Mouse (Mus musculus) layer of hippocampus, adult 2 months (tissue): ENCODE measurements around the gene Snx12. TPM values are rescaled to one million over a fixed set of nuclear protein-coding genes. Genes with fewer than 3 reads are reported as not detected.
A peak's percentile ranks its signal among the peaks of the same experiment; 100 is the strongest.

Source experiments
- DNase-seq, 2 experiments: peaks; one replicate each; pipeline ENCODE4 v3.0.0; 2022; ENCODE audit warnings: low spot score in 2 of 2
- H3K27ac ChIP-seq: fragments of 200-600 bp; 2 replicates; pipeline ENCODE4 v1.8.1; 2022
- H3K4me3 ChIP-seq: fragments of 200-600 bp; 2 replicates; pipeline ENCODE4 v1.8.1; 2022; ENCODE audit warnings: mild to moderate bottlenecking
- CTCF ChIP-seq: fragments of 200-600 bp; conservative IDR thresholded peaks from 2 replicates; pipeline ENCODE4 v1.8.1; 2022; ENCODE audit warnings: antibody characterized with exemption, mild to moderate bottlenecking, moderate library complexity
- total RNA-seq, 2 experiments: library from RNA; stranded (reverse); gene quantifications; 2 replicates each; pipeline ENCODE4 v1.2.3; 2021

The Snx12 gene
- total RNA-seq, 2 experiments from 2014 or later = 82.6 to 98.8 TPM

GRCm38 (mm10) chrX:101189285-101189684, 33.1 kb downstream of the Snx12 start:
- DNase-seq = no peak
- Histone ChIP-seq H3K4me3 (no peak overlapping the region), H3K27ac (no peak overlapping the region)
- no peak for TF ChIP-seq CTCF

DNA sequence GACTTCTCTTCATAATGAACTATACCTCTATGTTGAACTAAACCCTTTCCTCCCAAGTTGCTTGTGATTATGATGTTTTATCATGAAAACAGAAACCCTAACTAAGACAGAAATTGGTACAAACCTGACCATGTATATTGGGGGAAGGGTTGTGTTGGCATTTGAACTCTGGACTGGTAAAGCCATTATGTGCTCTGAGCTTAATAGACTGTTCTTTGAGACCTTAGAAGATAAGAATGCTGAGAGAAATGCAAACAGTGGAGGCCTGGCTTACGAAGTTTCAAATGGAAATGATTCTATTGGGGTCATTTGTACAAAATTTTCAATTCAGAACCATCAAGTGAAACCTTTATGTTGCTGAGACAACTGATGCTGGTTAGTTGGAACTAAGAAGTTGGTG, 34.7 kb downstream of the Snx12 start:
- Histone ChIP-seq H3K27ac (no peak overlapping the region), H3K4me3 (no peak overlapping the region)
- no peak for DNase-seq
- TF ChIP-seq CTCF = no peak

- no peak for TF ChIP-seq CTCF
- Histone ChIP-seq H3K27ac (no peak overlapping the region), H3K4me3 (no peak overlapping the region)
- DNase-seq = no peak
Measured at GRCm38 (mm10) chrX:101173388-101173787, 49.0 kb downstream of the Snx12 start.

GRCm38 (mm10) chrX:101168425-101168824, 53.9 kb downstream of the Snx12 start:
- DNase-seq = no peak
- no peak for TF ChIP-seq CTCF
- Histone ChIP-seq H3K27ac (no peak overlapping the region), H3K4me3 (no peak overlapping the region)

DNA sequence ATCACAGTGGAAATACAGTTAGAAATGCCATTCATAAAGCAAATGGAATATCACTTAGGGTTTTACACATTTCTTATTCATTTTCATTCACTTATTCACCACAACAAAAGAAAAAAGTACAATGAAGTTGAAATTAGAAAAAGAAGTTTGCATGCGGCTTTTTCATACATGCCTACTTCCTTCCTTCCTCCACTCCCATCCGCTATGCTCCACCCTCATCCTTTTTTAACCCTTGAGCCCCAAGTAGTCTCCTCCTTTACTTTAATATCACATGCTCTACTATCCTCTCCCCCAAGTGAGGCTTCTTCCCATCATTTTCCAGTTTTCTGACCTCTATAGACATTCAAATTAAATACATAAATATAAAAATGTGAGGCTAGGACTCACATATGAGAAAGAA, 58.6 kb downstream of the Snx12 start:
- no peak for DNase-seq
- Histone ChIP-seq H3K4me3 (no peak overlapping the region), H3K27ac (no peak overlapping the region)
- TF ChIP-seq CTCF = no peak

- TF ChIP-seq CTCF = no peak
- DNase-seq = no peak
- H3K27ac ChIP-seq = no peak overlapping the region
- no peak overlapping the region for H3K4me3 ChIP-seq
Measured at GRCm38 (mm10) chrX:101163278-101163677, 59.1 kb downstream of the Snx12 start.

DNA sequence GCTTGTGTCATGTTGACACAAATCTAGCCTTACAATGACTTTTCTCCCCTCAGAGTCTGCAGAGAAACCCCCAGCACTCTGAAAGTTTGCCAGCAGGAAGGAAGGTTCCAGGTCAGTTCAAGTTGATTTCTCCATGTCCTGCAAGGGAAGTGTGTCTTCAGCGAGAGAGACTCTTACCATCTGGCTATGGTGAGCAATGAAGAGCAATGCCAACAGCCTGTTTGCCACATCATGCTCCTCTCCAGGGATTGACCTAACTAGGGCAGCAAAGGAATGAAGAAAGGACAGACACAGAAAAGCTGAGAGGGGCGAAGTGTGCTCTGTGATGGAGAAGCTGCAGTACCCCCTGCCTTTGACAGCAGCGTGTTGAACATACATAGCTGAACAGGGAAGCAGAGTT, 59.8 kb downstream of the Snx12 start:
- no peak for DNase-seq
- no peak overlapping the region for H3K4me3 ChIP-seq
- H3K27ac ChIP-seq = no peak overlapping the region
- TF ChIP-seq CTCF = no peak

GRCm38 (mm10) chrX:101157488-101157887, 64.9 kb downstream of the Snx12 start:
- Histone ChIP-seq H3K27ac (no peak overlapping the region), H3K4me3 (no peak overlapping the region)
- no peak for TF ChIP-seq CTCF
- no peak for DNase-seq

DNA sequence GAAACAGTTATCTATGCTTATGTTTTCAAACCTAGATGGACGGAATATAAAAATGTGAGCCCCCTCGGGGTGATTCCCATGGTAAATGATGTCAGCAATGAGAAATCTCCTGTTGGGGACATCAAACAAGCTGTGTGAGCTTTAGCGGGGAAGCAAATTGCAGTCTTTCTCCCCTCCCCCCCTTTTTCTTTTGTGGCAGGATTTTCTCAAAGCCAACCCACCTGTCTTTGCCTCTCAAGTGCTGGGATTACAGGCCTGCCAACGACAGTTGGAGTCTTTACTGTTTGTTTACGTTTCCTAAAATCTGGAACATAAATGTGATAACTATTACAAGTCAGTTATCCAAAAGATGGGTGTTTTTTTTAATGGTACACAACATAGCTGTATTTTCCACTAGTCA, 66.0 kb downstream of the Snx12 start:
- Histone ChIP-seq H3K27ac (no peak overlapping the region), H3K4me3 (no peak overlapping the region)
- no peak for DNase-seq
- TF ChIP-seq CTCF = no peak

DNA sequence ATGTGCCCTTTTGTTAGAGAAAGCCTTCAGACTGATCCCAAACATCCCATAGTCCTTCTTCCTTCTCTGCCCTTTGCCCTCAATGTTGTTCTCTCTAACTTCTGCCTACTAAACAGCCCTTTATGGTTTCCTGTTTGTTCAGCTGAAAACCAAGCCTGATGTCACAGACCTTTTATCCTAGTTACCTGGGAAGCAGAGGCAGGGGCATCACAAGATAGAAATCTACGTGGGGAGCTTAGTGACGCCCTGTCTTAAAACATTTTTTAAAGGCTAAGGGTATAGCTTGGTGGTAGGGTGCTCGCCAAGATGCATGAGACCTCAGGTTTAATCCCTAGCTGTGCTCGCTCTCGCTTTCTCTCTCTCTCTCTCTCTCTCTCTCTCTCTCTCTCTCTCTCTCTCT, 74.9 kb downstream of the Snx12 start:
- TF ChIP-seq CTCF = no peak
- Histone ChIP-seq H3K4me3 (no peak overlapping the region), H3K27ac (no peak overlapping the region)
- no peak for DNase-seq

DNA sequence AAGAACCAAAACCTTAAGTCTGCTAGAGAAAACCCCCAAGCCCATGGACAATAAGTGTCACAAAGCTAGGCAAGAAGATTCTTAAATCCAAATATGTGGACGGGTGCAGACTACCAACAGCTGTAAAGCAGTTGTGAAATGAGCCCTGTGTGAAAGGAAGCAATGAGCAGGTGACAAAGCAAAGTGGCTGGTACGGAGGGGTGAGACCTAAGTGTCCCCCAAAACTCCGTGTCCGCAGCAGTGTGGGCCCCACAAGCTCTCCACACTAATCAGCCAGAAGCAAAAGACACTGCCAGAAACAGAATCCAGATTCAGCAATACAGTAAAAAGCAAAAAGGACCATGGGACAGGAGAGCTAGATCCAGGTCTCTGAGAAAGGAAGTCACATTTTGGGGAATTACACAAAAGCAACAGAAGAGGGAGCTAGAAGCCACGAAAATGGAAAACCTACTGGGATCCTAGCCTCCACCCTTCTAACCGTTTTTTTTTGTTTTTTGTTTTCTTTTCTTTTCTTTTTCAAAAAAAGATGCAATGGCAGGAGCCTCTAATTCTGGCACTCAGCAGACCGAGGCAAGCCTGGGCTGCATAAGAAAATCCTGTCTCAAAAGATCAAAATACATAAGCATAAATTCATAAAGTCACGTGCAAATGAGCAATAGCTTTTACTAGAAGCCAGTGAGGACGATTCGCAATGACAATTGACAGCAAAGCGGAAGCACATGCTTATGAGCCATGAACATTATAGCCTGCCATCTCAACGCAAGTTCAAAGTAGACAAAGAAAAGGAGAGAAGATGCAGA, 90.2 kb downstream of the Snx12 start:
- peak overlapping the region; percentile 52 for H3K4me3 ChIP-seq
- H3K27ac ChIP-seq = peak overlapping the region; percentile 67; the same call in 1 of the 2 replicates
- TF ChIP-seq CTCF = peak; percentile 81
- peak in 1 of 2 experiments; percentile 14 for DNase-seq

GRCm38 (mm10) chrX:101131001-101131400, 91.4 kb downstream of the Snx12 start:
- Histone ChIP-seq H3K4me3 (no peak overlapping the region), H3K27ac (no peak overlapping the region)
- peak; percentile 47 to 71 for DNase-seq
- peak; percentile 88 for TF ChIP-seq CTCF

DNA sequence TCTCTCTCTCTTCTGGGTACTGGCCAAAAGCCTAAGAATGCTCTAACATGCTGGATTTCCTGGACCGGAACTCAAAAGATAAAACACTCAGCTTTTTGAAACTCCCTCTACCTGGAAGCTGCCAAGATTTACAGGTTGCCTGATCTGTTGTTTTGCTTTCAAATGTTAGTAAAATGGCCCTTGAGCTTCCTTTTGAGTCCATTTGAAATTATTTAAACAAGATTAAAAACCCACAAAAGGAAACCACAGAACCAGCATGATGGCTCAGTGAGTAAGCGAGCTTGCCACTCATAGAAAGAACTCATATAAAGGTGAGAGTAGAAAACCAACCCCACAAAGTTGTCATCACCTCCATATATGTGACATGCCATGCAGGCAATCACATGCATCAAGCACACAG, 93.8 kb downstream of the Snx12 start:
- Histone ChIP-seq H3K4me3 (no peak overlapping the region), H3K27ac (no peak overlapping the region)
- TF ChIP-seq CTCF = no peak
- no peak for DNase-seq

DNA sequence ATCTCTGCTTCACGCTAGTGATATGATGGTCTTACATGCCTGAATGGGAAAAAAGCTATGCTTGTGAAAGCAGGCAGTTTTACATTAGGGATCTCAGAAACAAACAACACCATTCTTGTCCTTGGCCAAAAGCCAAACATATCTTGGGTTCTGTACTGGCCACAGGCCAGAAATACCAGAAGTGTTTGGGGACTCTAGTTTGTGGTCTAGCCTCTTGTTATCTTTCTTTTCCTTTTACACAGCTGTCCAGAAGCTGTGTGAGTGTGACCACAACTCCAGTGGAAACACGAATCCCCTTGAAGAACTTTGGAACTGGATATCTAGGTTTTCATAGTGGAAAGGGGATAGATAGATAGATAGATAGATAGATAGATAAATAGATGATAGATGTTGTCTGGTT, 95.4 kb downstream of the Snx12 start:
- TF ChIP-seq CTCF = no peak
- Histone ChIP-seq H3K4me3 (no peak overlapping the region), H3K27ac (no peak overlapping the region)
- DNase-seq = no peak
